Mouse (Mus musculus) liver (tissue): ENCODE data around the gene F8.
A peak's percentile ranks its signal among the peaks of the same experiment; 100 is the strongest.

Experiments used
- DNase-seq: peaks from one replicate; pipeline ENCODE4 v3.0.0-alpha.2; 2020; ENCODE audit warnings: mixed read lengths

Gene F8

GRCm38 (mm10) chrX:75137729-75138128 lies 244.7 kb downstream of the F8 start:
- DNase-seq, result peak; percentile 68

- no peak for DNase-seq
These were observed 245.5 kb downstream of the F8 start for GRCm38 (mm10) chrX:75136938-75137337.

- DNase-seq, result peak; percentile 94
These were observed 251.8 kb downstream of the F8 start, which contains the start of gene Mpp1 for GRCm38 (mm10) chrX:75130467-75131160. Mpp1 (minus strand) TSS chrX:75131016.

- DNase-seq, result no peak
These were observed 252.9 kb downstream of the F8 start for GRCm38 (mm10) chrX:75129474-75129873.

GRCm38 (mm10) chrX:75128333-75128980 lies 254.0 kb downstream of the F8 start:
- no peak for DNase-seq

GRCm38 (mm10) chrX:75126893-75127292 lies 255.5 kb downstream of the F8 start:
- DNase-seq, result no peak

GRCm38 (mm10) chrX:75125606-75126005 lies 256.8 kb downstream of the F8 start:
- no peak for DNase-seq
